Mouse (Mus musculus) CD4-positive, CD25-positive, alpha-beta regulatory T cell, adult 9 weeks (primary cell): Measurements from ENCODE around the gene Rnasek. TPM values are rescaled to one million over a fixed set of nuclear protein-coding genes. Genes with fewer than 3 reads are reported as not detected.

Experiments used
- polyA plus RNA-seq: library from polyadenylated mRNA; unstranded; fragments of 100-300 nt; shearing (Covaris generic); gene quantifications from one replicate; pipeline ENCODE4 v1.2.1, GENCODE M21; 2017

Gene Rnasek
- polyA plus RNA-seq: 325 TPM

GRCm38 (mm10) chr11:70239541-70240279 is at the start of gene Rnasek, which contains the start of gene Gm21988:
Gene Rnasek, minus strand, starts transcription at chr11:70239842.
Gene Gm21988, minus strand, starts transcription at chr11:70239830.

GRCm38 (mm10) chr11:70254931-70255531 is 15.4 kb upstream of the Rnasek start, which contains the start of gene Alox12:
Gene Alox12, minus strand, starts transcription at chr11:70255353.

GRCm38 (mm10) chr11:70237457-70238167 is 2.0 kb downstream of the Rnasek start, which contains the start of gene 0610010K14Rik:
Gene 0610010K14Rik, minus strand, starts transcription at chr11:70237914.

GRCm38 (mm10) chr11:70229260-70230010 is 10.2 kb downstream of the Rnasek start, which contains the start of gene Bcl6b:
Gene Bcl6b, minus strand, starts transcription at chr11:70229798.

GRCm38 (mm10) chr11:70220731-70221602 is 18.7 kb downstream of the Rnasek start, which contains the start of gene Slc16a13:
Gene Slc16a13, minus strand, starts transcription at chr11:70221064.

GRCm38 (mm10) chr11:70212423-70212822 is 27.2 kb downstream of the Rnasek start, which contains the start of gene Slc16a11:
Gene Slc16a11, plus strand, starts transcription at chr11:70212752.

Other genes with a start within 250 kb of the Rnasek start
- gene Gabarap, start 248.7 kb downstream of the Rnasek start, polyA plus RNA-seq: 496 TPM
- gene Phf23, start 244.1 kb downstream of the Rnasek start, polyA plus RNA-seq: 111 TPM
- gene Dvl2, start 239.2 kb downstream of the Rnasek start, polyA plus RNA-seq: 16.7 TPM
- 142 TPM for gene Acadvl, start 224.4 kb downstream of the Rnasek start, polyA plus RNA-seq
- 9.1 TPM for gene Dlg4, start 222.9 kb downstream of the Rnasek start, polyA plus RNA-seq
- gene Asgr1, start 185.8 kb downstream of the Rnasek start, polyA plus RNA-seq: not detected
- gene Asgr2, start 147.2 kb downstream of the Rnasek start, polyA plus RNA-seq: not detected
- not detected for gene Mgl2, start 109.5 kb downstream of the Rnasek start, polyA plus RNA-seq
- not detected for gene Clec10a, start 83.6 kb downstream of the Rnasek start, polyA plus RNA-seq
- gene Slc16a11, start 27.1 kb downstream of the Rnasek start, polyA plus RNA-seq: not detected
- 4.2 TPM for gene Slc16a13, start 18.8 kb downstream of the Rnasek start, polyA plus RNA-seq
- gene Bcl6b, start 10.0 kb downstream of the Rnasek start, polyA plus RNA-seq: 0.11 TPM
- gene 0610010K14Rik, start 1.9 kb downstream of the Rnasek start, polyA plus RNA-seq: 189 TPM
- gene Gm21988, start within 50 bp of the Rnasek start, polyA plus RNA-seq: 4.1 TPM
- gene Alox12, start 15.5 kb upstream of the Rnasek start, polyA plus RNA-seq: 0.12 TPM
- gene Alox12e, start 82.8 kb upstream of the Rnasek start, polyA plus RNA-seq: not detected
- 0.41 TPM for gene Alox15, start 112.2 kb upstream of the Rnasek start, polyA plus RNA-seq
- 16.2 TPM for gene Pelp1, start 170.2 kb upstream of the Rnasek start, polyA plus RNA-seq
- 189 TPM for gene Arrb2, start 192.8 kb upstream of the Rnasek start, polyA plus RNA-seq
- 92.8 TPM for gene Med11, start 212.1 kb upstream of the Rnasek start, polyA plus RNA-seq
- not detected for gene Zmynd15, start 219.6 kb upstream of the Rnasek start, polyA plus RNA-seq
- 1.0 TPM for gene Cxcl16, start 220.1 kb upstream of the Rnasek start, polyA plus RNA-seq